Mouse (Mus musculus): Measurements from ENCODE around the gene Wnt7a. TPM values are rescaled to one million over a fixed set of nuclear protein-coding genes. Genes with fewer than 3 reads are reported as not detected.

The Wnt7a gene
- total RNA-seq, 2 experiments from 2014 or later, result not detected

DNA sequence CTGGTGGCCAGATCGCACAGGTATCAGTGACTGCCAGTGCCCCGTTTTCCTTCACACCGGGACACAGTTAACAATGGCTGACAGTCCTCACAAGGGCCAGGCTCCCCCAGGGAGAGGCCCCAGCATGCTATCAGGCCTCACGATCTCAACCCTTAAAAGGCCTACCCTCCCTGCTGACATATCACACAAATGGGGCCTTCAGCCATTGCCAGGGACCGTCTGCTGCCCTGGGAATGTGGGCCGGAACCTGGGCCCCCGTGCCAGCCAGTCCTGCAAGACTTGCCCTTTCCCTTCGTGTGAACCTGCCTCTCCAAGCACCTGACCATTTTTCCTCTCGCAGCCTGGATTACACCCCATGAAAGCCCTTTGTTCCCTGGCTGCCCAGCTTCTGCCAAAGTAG, 61.5 kb downstream of the Wnt7a start:
- intact Hi-C loops (cut with DNase I), result no loop called here

GRCm38 (mm10) chr6:91347721-91348120, 63.4 kb downstream of the Wnt7a start:
- H3K4me3 ChIP-seq, result no peak overlapping the region
- no peak for DNase-seq
- intact Hi-C loops (cut with DNase I), result no loop called here
- no peak overlapping the region for H3K27ac ChIP-seq
- no peak for TF ChIP-seq CTCF (IDR thresholded peaks at IDR 0.05)

More for the DNA sequence above, 61.5 kb downstream of the Wnt7a start:
- TF ChIP-seq CTCF (IDR thresholded peaks at IDR 0.05), result no peak
- DNase-seq, result no peak
- Histone ChIP-seq H3K27ac (no peak overlapping the region), H3K4me3 (no peak overlapping the region)

GRCm38 (mm10) chr6:91346906-91347156, 64.3 kb downstream of the Wnt7a start:
- no peak overlapping the region for H3K27ac ChIP-seq
- no peak for TF ChIP-seq CTCF (IDR thresholded peaks at IDR 0.05)
- H3K4me3 ChIP-seq, result no peak overlapping the region
- DNase-seq, result no peak
- intact Hi-C loops (cut with DNase I), result no loop called here

- intact Hi-C loops (cut with DNase I), result no loop called here
- H3K4me3 ChIP-seq, result no peak overlapping the region
- DNase-seq, result no peak
- no peak for TF ChIP-seq CTCF (IDR thresholded peaks at IDR 0.05)
- no peak overlapping the region for H3K27ac ChIP-seq
Measured at GRCm38 (mm10) chr6:91346071-91346905, 64.9 kb downstream of the Wnt7a start.

DNA sequence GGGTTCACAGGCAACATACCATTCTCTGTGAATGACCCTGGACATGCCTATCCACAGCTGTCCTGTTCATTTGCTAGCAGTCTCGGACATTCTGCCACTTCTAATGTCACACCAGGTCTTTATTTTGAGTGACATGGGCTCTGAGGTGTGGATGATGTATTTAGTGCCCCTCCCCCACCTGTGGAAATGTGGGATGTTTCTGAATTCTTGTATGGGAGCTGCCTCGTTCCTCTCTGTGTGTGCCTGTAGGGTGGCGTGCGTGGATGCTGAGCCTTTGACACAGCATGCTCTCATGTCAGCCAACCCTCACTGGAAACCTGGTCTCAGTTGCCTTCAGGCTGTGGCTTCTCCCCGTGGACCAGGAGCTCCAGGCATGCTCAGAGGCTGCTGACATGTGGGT, 66.1 kb downstream of the Wnt7a start:
- DNase-seq, result no peak
- intact Hi-C loops (cut with DNase I), result no loop called here
- H3K27ac ChIP-seq, result no peak overlapping the region
- no peak overlapping the region for H3K4me3 ChIP-seq
- TF ChIP-seq CTCF (IDR thresholded peaks at IDR 0.05), result no peak

- Histone ChIP-seq H3K4me3 (no peak overlapping the region), H3K27ac (no peak overlapping the region)
- TF ChIP-seq CTCF (IDR thresholded peaks at IDR 0.05), result no peak
- intact Hi-C loops (cut with DNase I), result no loop called here
- DNase-seq, result no peak
Measured at GRCm38 (mm10) chr6:91339612-91340246, 71.4 kb downstream of the Wnt7a start.

DNA sequence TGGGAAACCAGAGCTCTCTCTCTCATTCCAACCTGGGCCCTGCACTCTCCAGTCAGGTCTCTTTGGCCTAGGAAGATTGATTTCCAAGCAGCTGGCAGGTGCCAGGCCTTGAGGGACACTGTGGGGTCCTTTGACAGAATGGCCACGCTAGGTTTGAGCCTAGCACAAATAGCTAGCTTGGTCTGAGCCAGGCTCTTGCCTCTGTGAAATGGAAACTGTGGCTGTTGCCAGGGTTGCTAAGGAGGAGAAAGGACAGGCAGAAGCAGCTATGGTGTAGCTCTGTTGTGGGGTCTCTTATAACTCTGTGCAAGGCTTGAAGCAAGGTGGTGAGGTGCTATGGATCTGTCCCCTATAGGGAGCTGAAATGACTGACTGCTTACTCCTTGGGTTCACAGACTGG, 75.7 kb downstream of the Wnt7a start:
- TF ChIP-seq CTCF (IDR thresholded peaks at IDR 0.05), result no peak
- Histone ChIP-seq H3K4me3 (no peak overlapping the region), H3K27ac (no peak overlapping the region)
- intact Hi-C loops (cut with DNase I), result no loop called here
- DNase-seq, result no peak

- H3K4me3 ChIP-seq, result no peak overlapping the region
- DNase-seq, result no peak
- H3K27ac ChIP-seq, result no peak overlapping the region
- intact Hi-C loops (cut with DNase I), result no loop called here
- TF ChIP-seq CTCF (IDR thresholded peaks at IDR 0.05), result no peak
Measured at GRCm38 (mm10) chr6:91331886-91332285, 79.3 kb downstream of the Wnt7a start.

- no peak overlapping the region for H3K27ac ChIP-seq
- TF ChIP-seq CTCF (IDR thresholded peaks at IDR 0.05), result no peak
- DNase-seq, result no peak
- H3K4me3 ChIP-seq, result no peak overlapping the region
- intact Hi-C loops (cut with DNase I), result no loop called here
Measured at GRCm38 (mm10) chr6:91325556-91325955, 85.6 kb downstream of the Wnt7a start.

GRCm38 (mm10) chr6:91324752-91325151, 86.4 kb downstream of the Wnt7a start:
- no peak overlapping the region for H3K27ac ChIP-seq
- no peak for TF ChIP-seq CTCF (IDR thresholded peaks at IDR 0.05)
- no peak for DNase-seq
- H3K4me3 ChIP-seq, result no peak overlapping the region
- intact Hi-C loops (cut with DNase I), result no loop called here

GRCm38 (mm10) chr6:91322001-91322772, 89.0 kb downstream of the Wnt7a start:
- DNase-seq, result no peak
- intact Hi-C loops (cut with DNase I), result no loop called here
- Histone ChIP-seq H3K27ac (no peak overlapping the region), H3K4me3 (no peak overlapping the region)
- TF ChIP-seq CTCF (IDR thresholded peaks at IDR 0.05), result no peak

Other genes starting within 250 kb of the Wnt7a start
- 10 to 100 TPM; 43.6 to 64.7 TPM for gene Fbln2, start 198.9 kb downstream of the Wnt7a start, total RNA-seq (2021)
- 10 to 100 TPM in 1 of 2 experiments, 1 to 10 TPM in 1; 8.0 to 10.2 TPM for gene Chchd4, start 62.2 kb upstream of the Wnt7a start, total RNA-seq (2021)
- 10 to 100 TPM; 21.0 to 25.3 TPM for gene Tmem43, start 62.3 kb upstream of the Wnt7a start, total RNA-seq (2021)
- 1 to 10 TPM; 7.6 to 8.3 TPM for gene Xpc, start 104.5 kb upstream of the Wnt7a start, total RNA-seq (2021)
- 10 to 100 TPM; 22.7 to 37.0 TPM for gene Lsm3, start 104.6 kb upstream of the Wnt7a start, total RNA-seq (2021)

Data from gastrocnemius, adult 2 months (tissue).